Mouse (Mus musculus): ENCODE data around the gene Rps27l.
"Not testable (repeated sequence)": the region's sequence is repeated elsewhere in the genome, so short reads cannot be mapped to it uniquely, and the experiment has no call there.

Rps27l gene

DNA sequence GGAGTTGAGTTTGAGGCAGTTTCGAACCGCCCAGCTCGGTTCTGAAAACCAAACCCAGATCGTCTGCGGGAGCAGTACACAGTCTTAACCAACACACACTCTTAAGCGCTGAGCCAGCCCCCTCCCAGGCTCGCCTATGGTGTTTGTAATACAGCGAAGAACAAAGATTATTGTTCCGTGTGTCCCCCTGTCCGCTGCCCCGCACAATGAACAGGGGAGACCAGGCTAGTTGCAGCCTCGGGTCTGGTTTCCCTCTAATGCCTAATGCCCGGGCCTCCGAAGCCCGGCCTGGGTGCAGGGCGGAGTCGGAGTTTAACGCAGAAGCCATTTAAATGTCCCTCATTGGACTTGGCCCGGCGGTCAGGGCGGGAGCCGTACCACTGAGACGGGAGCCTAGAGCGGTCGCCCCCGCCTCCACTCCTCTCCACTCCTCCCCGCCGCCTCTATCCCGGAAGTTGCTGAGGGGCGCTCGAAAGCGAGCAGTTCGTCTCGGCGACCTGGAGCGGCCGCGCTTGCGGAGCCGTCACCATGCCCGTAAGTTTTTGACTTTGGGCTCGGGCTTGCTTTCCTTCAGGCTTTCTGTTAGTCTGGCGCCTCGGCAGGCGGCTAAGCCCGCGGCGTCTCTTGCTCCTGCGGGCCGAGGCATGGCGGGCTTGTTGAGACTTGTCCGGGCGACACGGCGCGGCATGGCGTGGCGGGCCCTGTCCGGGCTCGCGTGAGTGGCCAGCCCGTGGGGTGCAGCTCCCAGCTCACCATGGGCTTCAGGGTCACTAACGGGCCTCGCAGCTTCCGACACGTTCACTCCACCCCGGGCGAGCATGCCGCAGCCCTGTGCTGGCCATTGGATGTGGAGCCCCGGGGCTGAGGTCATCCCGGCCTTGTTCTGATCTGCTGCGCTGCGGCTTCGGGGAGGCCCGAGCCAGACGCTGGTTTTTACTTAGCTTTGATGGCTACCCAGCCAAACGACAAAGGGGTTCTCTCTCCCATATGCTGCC lies at the start of gene Rps27l:
Gene Rps27l (plus strand): TSS at position 440 of the 995 bp plus-strand sequence.
- peak; percentile 95 for DNase-seq (ENCODE audit: low read depth, low spot score)

DNA sequence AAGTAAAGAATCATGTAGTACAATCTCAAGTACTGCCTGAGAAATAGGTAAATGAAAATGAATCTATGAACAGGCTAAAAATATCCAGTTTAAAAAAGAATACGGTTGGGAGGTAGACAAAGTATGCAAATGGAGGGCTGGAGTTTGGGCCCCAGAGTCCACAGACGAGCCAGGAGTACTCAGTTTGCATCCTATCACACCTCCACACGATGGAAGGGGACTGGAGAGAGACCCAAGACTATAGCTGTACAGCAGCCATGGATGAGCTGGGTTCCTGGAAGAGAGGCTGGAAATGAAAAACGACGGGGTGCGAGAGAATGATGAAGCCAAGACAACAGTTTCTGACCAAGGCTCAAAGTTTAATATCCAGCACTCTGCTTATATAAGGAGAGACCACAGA lies 48.9 kb upstream of the Rps27l start:
- DNase-seq (ENCODE audit: low read depth, low spot score): no peak

DNA sequence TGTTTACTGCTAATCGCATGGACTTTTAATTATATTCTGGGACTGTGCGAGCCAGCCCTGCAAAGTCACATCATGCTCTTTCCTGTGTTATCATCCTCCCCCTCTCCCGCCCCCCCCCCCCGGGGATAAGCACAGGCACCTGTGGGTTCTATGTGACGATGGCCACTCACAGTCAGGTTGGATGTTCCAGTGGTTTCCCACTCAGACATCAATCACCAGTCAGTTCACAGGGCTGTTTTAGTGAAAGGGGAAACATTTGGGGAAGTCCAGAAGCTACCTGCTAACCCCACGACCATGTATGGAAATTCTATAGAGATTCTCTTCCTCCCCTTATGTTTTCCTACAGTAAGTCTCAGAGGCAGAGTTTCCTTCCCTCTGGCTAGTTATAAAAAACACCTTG lies 48.0 kb upstream of the Rps27l start:
- no peak for DNase-seq (ENCODE audit: low read depth, low spot score)

DNA sequence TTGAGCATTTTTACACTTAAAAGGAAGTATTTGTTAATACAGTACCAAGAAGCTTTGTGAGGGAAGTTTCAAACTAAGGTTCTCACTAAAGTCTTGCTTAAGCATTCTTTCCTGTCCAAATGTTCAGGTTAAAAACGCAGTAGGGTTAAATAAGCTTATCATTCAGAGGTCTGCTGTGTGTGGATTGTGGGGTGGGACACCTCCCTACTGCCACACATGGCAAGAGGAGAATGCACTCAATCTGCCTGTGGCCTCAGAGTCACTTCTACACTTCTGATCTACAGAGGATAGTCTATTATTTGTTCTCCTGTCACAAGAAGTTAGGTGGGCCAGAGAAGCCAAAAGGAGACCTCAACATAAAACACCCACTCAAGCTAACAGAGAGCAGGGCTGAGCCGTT lies 46.8 kb upstream of the Rps27l start:
- DNase-seq (ENCODE audit: low read depth, low spot score): no peak

DNA sequence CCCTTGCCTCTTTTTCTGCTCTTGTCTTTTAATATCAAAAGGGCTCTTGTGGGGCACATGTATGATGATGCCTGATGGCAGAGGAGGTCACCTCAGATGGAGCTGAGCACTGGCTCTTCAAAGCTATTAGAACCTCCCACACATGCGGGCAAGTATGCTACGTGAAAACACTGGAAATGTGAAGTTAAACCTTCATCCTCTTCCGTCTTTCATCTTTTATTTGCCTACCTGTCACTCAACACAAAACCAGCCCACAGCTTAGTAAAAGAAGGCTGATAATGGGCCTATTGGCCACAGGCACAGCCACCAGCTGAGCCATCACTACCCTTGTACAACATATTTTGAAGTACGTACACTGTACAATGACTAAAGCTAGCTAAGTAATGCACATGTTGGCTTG lies 46.4 kb upstream of the Rps27l start:
- DNase-seq (ENCODE audit: low read depth, low spot score): no peak

- DNase-seq (ENCODE audit: low read depth, low spot score): no peak
These were observed 39.9 kb upstream of the Rps27l start for GRCm38 (mm10) chr9:66905990-66906389.

GRCm38 (mm10) chr9:66907126-66907525 lies 38.8 kb upstream of the Rps27l start:
- no peak for DNase-seq (ENCODE audit: low read depth, low spot score)

- no peak for DNase-seq (ENCODE audit: low read depth, low spot score)
These were observed 38.0 kb upstream of the Rps27l start for GRCm38 (mm10) chr9:66907746-66908397.

DNA sequence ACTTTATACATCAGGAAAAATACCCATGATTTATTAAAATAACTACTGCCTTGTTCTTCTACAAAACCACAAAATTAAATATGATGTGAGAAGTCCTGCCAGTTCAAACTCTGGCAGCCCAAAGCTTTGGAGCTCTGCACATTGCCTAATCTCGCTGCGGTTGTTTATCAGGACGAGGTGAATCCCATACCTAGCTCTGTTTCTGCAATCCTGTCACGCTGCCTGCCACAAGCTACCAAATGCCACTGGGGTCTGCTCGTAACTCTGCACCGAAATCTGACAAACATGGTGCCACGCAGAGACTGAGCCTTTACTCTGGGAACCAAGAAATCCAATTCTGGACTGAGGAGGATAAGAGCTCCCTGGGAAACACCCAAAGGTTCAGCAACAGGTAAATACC lies 36.0 kb upstream of the Rps27l start:
- no peak for DNase-seq (ENCODE audit: low read depth, low spot score)

DNA sequence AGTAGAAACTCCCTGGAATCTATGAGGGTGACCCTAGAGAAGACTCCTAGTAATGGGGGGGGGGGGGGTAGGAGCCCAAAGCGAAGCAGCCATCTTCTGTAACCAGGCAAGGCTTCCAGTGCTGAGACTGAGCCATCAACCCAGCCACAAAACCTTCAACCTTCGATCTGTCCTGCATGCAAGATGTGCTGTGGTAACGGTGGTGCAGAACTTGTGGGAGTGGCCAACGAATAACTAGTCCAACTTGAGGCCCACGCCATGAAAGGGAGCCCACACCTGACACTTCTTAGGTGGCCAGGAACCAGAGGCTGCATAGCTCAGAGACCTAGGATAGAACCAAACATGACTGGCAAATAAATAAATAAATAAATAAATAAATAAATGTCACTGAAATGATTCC lies 35.2 kb upstream of the Rps27l start:
- DNase-seq (ENCODE audit: low read depth, low spot score): no peak

- no peak for DNase-seq (ENCODE audit: low read depth, low spot score)
These were observed 33.6 kb upstream of the Rps27l start for GRCm38 (mm10) chr9:66912304-66912703.

DNA sequence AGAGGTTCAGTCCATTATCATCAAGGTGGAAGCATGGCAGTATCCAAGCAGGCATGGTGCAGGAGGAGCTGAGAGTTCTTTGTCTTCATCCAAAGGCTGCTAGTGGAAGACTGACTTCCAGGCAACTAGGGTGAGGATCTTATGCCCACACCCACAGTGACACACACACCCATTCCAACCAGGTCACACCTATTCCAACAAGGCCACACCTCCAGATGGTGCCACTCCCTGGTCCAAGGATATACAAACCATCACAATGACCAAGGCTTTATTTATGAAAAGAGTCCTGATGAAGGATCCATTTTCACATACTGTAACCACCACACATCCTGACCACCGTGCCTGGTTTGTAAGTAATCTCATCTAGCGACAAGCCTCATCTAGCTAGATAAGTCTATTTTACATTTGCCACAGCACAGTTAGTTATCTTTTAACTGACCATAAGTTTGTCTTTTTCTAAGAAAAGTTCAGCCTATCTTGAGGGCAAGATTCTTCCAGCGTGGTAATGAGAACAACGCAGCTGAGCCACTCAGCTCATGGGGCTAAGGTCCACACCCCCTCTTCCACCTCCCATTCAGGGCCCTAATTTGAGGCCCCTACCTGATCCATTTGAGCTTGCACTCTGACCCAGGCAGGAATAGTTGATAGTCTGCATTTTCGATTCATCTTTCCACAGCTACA lies 32.5 kb upstream of the Rps27l start:
- DNase-seq (ENCODE audit: low read depth, low spot score): not testable (repeated sequence)

GRCm38 (mm10) chr9:66914540-66914939 lies 31.3 kb upstream of the Rps27l start:
- no peak for DNase-seq (ENCODE audit: low read depth, low spot score)

- no peak for DNase-seq (ENCODE audit: low read depth, low spot score)
These were observed 30.5 kb upstream of the Rps27l start for GRCm38 (mm10) chr9:66915401-66915800.

- DNase-seq (ENCODE audit: low read depth, low spot score): no peak
These were observed 29.8 kb upstream of the Rps27l start for GRCm38 (mm10) chr9:66915869-66916785.

- no peak for DNase-seq (ENCODE audit: low read depth, low spot score)
These were observed 28.5 kb upstream of the Rps27l start for GRCm38 (mm10) chr9:66917216-66917891.

DNA sequence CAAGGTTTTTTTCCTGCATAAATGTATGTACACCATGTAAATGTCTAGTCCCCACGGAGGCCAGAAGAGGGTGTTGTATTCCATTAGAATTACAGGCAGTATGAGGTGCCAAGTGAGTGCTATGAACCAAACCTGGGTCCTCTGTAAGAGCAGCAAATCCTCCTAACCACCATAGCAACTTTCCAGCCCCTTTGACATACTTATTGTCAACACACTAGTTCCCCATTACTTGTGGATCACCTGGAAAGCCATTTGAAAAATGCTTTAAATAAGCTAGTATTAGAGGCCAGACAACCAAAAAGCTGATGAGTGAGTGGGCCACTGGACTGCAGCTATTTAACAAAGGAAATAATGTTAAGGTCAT lies 28.0 kb upstream of the Rps27l start:
- no peak for DNase-seq (ENCODE audit: low read depth, low spot score)

DNA sequence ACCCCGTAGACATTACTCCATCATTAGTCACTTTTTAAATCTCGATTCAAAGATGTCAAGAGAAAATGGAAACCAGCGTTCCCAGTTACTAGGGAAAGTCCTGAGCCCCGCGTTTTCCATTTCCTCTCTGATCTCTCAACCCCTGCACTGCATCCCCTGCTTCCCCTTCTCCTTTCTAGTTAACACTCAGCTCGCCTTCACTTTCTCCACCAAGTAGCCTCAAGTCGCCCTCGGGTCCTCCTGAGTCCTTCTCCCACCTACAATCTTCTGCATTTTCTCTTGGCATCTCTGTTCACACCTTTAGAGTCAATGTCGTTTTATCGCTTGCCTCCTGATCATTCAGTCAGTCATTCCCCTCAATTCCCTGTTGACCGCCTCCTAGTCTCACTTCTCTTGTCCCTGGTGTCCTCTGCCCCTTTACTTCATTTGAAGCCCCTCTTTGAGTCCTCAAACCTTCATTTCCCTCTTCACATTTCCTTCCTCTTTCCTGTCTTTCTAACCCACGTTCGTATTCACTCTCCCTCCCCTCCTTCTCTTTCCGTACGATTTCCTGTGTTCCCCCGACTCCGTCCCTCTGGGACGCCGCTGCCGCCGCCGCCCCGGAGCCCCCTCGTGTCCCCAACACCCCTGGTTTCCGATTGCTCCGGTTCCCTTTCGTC lies 27.1 kb upstream of the Rps27l start:
- DNase-seq (ENCODE audit: low read depth, low spot score): no peak

DNA sequence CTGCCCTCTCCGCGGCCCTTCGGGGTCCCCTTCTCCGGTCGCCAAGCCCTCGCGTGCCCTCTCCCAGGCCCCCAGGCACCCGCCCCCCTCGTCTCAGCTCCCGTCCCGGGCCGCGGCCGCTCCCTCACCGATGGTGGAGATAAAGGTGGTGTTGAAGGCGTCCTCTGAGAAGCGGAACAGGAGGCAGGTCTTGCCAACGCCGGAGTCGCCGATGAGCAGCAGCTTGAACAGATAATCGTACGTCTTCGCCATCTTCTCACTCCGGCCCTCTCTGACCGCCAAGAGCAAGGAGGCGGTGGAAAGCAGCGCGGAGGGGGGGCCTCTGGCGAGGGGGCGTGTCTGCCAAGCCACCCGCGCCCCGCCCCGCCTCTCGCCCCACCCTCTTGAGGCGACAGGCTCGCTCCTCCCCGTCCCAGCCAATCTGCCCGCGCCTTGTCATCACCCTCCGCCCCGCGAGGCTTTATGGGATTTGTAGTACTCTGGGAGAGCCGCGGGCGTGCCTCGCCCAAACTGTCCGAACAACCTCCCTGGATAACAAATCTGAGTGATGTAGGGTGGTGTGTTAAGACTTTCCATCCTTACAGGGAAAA lies 26.4 kb upstream of the Rps27l start, which contains the start of gene Rab8b:
Gene Rab8b (minus strand): TSS at position 306 of the 590 bp plus-strand sequence.
- DNase-seq (ENCODE audit: low read depth, low spot score): peak; percentile 96

DNA sequence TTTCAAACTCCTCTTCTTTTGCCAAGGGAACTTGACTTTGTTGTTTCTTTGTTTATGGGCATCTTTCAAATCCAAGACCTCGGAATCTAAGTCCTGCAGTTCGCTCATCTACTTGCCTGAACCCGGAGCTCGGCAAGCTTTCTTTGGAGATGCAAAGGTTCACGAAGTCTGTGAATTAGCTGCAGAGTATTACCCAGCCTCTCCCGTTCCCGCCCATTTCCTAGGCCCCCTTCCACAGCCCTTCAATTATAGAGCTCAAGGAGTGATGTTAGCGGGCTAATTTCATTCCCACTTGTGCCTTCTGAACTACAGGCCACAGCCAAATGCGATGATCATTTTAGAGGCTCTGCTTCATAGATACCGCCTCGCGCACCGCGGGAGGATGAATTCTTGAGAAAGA lies 25.9 kb upstream of the Rps27l start:
- DNase-seq (ENCODE audit: low read depth, low spot score): peak; percentile 50

All from ES-CJ7 (cell line).